Mouse (Mus musculus) embryo, embryonic 11.5 days (tissue): ENCODE data around the gene Utp20.
A peak's percentile ranks its signal among the peaks of the same experiment; 100 is the strongest.
"Not testable (repeated sequence)": the region's sequence is repeated elsewhere in the genome, so short reads cannot be mapped to it uniquely, and the experiment has no call there.

Source experiments
- DNase-seq: peaks from one replicate; pipeline ENCODE4 v3.0.0-alpha.2; 2012; ENCODE audit warnings: low read depth, low spot score

The Utp20 gene

GRCm38 (mm10) chr10:88784513-88784931, 42.1 kb downstream of the Utp20 start:
- DNase-seq: no peak

GRCm38 (mm10) chr10:88783941-88784340, 42.7 kb downstream of the Utp20 start:
- DNase-seq: no peak

GRCm38 (mm10) chr10:88783135-88783534, 43.5 kb downstream of the Utp20 start:
- not testable (repeated sequence) for DNase-seq

DNA sequence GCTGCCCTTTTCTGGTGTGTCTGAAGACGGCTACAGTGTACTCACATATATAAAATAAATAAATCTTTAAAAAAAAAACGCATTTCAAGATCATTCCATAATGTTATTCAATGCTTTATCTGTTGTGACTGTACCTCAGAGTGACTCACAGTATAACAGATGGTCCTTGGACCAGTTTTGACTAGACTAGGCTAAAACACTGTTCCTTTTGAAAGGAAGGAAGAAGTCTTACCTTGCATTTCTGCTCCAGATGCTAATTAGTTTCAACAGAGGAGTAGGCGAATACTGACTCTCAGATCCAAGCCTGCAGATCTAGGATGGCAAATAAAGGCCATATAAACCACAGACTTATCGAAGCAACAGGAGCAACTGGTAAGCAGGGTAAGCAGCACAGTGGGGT, 45.9 kb downstream of the Utp20 start:
- DNase-seq: no peak

GRCm38 (mm10) chr10:88776206-88776605, 50.4 kb downstream of the Utp20 start:
- DNase-seq: no peak

GRCm38 (mm10) chr10:88772965-88773364, 53.6 kb downstream of the Utp20 start:
- not testable (repeated sequence) for DNase-seq

GRCm38 (mm10) chr10:88769676-88770075, 56.9 kb downstream of the Utp20 start:
- DNase-seq: no peak

DNA sequence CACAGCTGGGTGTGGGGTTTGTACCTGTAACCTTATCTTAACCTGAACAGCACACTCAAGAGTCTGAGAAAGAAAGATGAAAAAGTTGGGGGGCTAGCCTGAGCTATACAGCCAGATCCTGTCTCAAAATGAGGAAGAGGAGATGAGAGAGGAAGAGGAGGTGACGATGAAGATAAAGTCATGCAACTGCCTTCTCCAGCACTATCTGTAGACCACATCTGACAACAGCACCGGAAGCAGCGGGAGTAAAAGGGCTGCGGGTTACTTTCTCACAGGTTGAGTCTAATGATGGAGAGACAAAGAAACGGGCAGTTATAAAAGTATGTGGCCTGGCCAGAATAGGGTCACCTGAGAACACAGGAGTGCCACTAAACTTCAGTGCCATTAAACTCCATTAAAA, 57.6 kb downstream of the Utp20 start:
- no peak for DNase-seq

DNA sequence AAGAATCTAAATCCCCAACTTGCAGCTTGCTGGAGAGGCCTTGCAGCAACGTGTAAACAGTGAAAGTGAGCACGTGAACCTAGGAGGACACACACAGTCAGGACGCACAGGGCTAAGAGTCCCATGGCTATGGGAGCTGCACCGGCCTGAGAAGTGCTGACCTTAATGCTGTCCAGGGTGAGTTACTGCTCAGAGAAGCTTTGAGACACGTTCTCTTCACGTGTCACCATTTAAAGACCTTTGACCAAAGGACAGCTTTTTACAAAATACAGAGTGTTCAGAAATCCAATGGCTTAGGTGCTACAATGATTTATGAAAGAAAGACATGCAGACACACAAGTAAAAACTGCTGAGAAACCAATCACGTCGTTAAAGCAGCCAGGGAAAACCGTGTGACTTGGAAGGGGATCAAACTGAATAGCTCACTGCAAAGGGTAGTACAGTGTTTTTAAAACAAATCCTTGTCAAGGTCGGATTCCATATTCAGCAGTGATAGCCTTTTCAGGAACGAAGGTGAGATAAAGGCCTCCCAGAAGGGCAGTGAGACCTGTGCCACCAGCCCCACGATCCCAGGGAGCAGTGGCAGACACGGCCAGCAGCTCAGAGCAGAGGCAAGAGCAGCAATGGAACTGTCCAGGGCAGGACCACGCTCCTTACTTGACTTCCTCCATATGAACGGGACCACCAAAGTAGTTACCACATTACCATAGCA, 61.0 kb downstream of the Utp20 start:
- no peak for DNase-seq

DNA sequence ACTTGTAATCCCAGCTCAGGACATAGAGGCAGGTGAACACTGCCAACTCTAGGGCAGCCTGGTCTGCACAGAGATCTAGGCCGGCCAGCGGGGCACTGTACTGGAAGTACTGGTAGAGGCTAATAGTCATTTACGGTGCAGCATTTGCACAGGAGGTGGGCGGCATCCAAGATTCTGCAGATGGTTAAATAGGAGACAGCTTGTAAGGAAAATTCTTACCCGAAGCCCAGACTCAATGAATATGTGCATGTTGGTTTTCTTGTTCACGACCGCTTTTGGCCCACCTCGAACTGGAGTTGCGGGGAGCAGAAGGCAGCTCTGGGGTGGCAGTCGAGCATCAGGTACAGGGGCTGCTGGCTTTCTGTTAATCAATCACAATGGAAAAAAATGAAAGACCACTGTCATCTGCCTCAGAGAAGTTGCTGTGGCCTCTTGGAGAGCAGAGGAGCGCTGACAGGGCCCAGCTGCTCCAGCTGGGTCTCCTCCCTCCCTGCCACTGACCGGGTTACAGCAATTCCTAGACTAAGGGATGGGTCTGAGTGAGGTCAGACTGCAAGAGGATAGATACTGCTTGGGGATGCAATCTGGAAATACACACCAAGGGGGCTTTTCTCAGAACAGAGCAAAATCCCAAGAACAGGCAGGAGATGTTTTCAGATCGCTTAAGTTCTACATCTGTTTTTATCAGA, 64.9 kb downstream of the Utp20 start:
- no peak for DNase-seq

- DNase-seq: no peak
These were observed 85.2 kb downstream of the Utp20 start for GRCm38 (mm10) chr10:88741426-88741825.

- DNase-seq: no peak
These were observed 85.8 kb downstream of the Utp20 start for GRCm38 (mm10) chr10:88740781-88741180.

- no peak for DNase-seq
These were observed 86.8 kb downstream of the Utp20 start for GRCm38 (mm10) chr10:88739818-88740217.

GRCm38 (mm10) chr10:88739074-88739473, 87.5 kb downstream of the Utp20 start:
- DNase-seq: not testable (repeated sequence)

DNA sequence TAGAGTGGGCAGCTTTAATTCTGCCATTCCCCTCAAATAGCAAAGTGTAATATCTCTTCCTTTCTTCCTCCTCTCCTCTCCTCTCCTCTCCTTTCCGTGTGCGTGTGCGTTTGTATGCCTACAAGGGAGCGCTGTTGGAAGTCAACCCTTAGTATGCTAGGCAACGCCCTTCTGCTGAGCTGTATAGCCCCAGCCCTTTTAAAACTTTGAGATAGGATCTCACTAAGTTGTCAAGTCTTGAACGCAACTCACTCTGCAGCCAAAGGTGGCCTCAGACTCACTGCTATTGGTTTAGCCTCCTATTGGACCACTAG, 94.3 kb downstream of the Utp20 start:
- DNase-seq: no peak

DNA sequence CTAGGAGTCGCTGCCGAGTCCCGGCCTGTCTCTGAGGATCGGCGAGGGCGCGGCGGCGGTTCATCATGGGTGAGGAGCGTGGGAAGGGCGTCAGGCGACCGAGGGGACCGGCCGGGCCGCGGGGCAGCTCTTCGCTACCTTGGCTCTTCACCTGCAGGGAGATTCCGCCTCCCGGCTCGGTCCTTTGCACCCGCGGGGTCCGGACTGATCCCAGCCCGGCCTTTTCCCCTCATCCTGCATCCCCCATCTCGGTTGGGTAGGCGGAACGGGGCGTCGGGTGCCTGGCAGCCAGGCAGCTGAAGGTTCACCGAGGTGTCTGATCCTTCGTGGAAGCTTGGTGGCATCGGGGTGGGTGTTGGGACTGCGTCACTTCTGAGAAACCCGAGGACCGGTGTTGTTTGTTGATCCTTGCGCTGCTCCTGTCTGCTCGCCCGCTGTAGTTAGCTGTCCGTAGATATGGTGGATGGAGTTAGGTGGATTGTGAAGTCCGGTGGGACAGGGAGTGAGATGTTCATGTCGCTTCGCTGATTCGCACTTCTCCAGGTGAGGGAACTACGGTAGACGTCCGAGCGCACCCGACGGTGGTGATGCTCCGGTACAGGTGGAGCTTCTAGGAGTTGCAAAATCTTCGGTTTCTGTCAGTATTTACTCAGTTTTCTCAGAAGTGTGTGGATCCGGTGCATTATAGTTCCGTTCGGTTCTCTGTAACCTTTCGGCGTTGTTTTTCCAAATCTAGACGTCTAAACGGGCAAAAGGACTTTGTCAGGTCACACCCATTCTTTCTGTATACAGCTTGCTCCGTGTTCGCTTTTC, 94.9 kb downstream of the Utp20 start:
- DNase-seq: no peak

- DNase-seq: peak; percentile 83
These were observed 95.8 kb downstream of the Utp20 start, which contains the start of gene Arl1 for GRCm38 (mm10) chr10:88730571-88731495. Gene Arl1 (plus strand): TSS chr10:88730858.

GRCm38 (mm10) chr10:88728166-88728565, 98.4 kb downstream of the Utp20 start:
- no peak for DNase-seq

GRCm38 (mm10) chr10:88727128-88727527, 99.5 kb downstream of the Utp20 start:
- DNase-seq: no peak

- DNase-seq: no peak
These were observed 101.3 kb downstream of the Utp20 start for GRCm38 (mm10) chr10:88725343-88725742.

DNA sequence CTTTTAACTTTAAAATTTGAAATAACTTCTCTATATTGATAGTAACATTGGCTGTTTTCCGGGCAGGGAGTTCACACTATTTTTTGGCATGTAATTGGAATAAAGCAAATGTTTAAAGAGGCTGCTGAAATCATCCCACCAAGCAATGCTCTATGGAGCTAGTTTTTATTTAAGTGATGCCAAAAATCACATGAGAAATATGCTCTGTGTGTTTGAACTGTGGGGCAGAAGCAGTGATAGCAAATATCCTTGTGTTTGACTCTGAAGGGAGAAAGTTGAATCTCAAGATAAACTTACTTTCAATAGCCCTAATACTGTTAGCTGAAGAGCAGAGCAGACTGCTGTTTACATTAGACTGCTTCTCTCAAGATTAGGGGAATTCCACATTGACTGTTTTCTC, 107.0 kb downstream of the Utp20 start:
- no peak for DNase-seq

DNA sequence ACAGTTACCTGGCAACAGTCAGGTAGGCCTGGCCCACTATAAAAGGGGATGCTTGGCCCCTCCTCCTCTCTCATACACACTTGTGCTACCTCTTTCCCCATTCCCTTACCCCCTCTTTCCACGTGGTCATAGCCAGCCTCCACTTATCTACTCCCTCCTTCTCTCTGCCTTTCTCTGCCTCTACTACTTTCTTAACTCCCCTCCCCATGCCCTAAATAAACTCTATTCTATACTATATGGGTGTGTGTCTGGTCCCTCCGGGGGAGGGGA, 108.9 kb downstream of the Utp20 start:
- no peak for DNase-seq
